Mouse (Mus musculus): ENCODE measurements at regions not wholly inside any gene's neighbourhood (a gene's known extent, or its start where the extent isn't known, plus 50 kb on each side); places are given as distances from the start of the nearest gene placed in this dataset.

DNA sequence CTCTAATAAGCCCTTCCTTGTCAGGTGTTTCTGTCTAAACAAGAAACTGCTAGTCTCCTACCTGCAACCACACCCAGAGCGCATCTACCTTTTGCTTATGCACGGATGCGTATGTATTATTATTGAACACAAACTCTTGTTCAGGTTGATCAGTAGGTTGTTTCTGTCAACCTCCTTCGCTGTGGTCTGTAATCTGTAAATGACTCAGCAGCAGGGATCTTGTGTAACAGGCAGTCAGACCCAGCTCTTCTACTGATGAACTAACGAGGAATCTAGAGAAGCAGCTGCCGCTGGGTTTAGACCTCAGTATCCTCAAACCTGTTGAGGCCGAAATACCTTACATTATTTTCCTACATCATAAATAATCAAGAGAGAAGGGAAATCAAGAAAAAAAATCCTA is 220.4 kb downstream of the Btg1 start:
- 89% methylated on average over 7 of the region's 7 CpGs for WGBS
- H3K4me3 ChIP-seq (ENCODE audit: low read depth, low read length) = no peak overlapping the region
- TF ChIP-seq POLR2A (IDR thresholded peaks at IDR 0.05; ENCODE audit: low read depth, low read length) (no peak), CTCF (IDR thresholded peaks at IDR 0.05; ENCODE audit: extremely low read depth, insufficient read length, insufficient replicate concordance, low read depth, low read length) (no peak)

DNA sequence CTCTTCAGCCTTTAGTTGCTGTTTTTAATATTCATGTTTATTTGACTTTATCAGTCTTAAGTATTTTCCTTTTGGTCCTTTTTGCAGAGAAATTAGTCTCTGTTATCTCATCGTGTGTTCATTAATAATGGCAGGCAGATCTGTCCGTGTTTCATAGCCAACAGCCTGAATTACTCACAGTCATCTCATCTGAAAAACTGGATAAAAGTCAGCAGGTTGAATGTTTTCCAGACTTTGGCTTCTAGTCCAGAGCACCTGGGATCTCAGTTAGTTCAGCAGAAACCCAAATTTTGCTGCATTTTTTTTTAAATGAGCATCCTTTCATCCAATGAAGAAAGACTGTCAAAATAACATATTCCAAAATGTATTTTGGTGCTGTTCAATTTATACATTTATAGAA is 224.3 kb downstream of the Btg1 start:
- H3K36me3 ChIP-seq (ENCODE audit: control insufficient read depth, insufficient read depth, low read length) = no peaks in the 10 kb centered on the region
- no peak overlapping the region for H3K27ac ChIP-seq (ENCODE audit: insufficient read depth, low read depth, low read length)
- H3K4me1 ChIP-seq (ENCODE audit: control insufficient read depth, insufficient read depth, insufficient read length, low read length) = no peaks in the 10 kb centered on the region
- 76% methylated on average over 2 of the region's 2 CpGs for WGBS
- TF ChIP-seq POLR2A (IDR thresholded peaks at IDR 0.05; ENCODE audit: low read depth, low read length) (no peak), CTCF (IDR thresholded peaks at IDR 0.05; ENCODE audit: extremely low read depth, insufficient read length, insufficient replicate concordance, low read depth, low read length) (no peak)
- no peak overlapping the region for H3K4me3 ChIP-seq (ENCODE audit: low read depth, low read length)
- H3K27me3 ChIP-seq (ENCODE audit: control insufficient read depth, insufficient read depth, low read length) = no peaks in the 10 kb centered on the region

More for the DNA sequence above, 220.4 kb downstream of the Btg1 start:
- H3K4me1 ChIP-seq (ENCODE audit: control insufficient read depth, insufficient read depth, insufficient read length, low read length) = no peaks in the 10 kb centered on the region
- H3K27ac ChIP-seq (ENCODE audit: insufficient read depth, low read depth, low read length) = no peak overlapping the region
- H3K27me3 ChIP-seq (ENCODE audit: control insufficient read depth, insufficient read depth, low read length) = no peaks in the 10 kb centered on the region
- no peaks in the 10 kb centered on the region for H3K36me3 ChIP-seq (ENCODE audit: control insufficient read depth, insufficient read depth, low read length)

DNA sequence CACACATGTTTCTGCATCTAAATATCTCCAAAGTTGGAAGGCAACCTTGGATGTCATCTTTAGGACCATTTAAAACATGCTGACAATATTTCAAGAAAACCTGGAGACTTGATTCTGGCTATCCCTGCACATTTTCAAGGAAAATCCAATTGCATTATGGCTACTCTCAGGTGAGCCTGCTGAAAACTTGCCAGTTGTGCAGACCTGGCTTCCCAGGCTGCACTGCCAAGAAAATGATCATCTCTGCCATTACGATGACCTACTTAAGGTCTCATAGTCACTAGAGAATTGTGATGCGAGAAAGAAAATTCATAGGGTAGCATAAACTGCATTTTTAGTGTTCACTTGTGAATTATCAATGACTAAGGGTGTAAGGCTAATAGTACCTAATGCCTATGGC is 225.2 kb downstream of the Btg1 start:
- TF ChIP-seq CTCF (IDR thresholded peaks at IDR 0.05; ENCODE audit: extremely low read depth, insufficient read length, insufficient replicate concordance, low read depth, low read length) (no peak), POLR2A (IDR thresholded peaks at IDR 0.05; ENCODE audit: low read depth, low read length) (no peak)
- no peaks in the 10 kb centered on the region for H3K27me3 ChIP-seq (ENCODE audit: control insufficient read depth, insufficient read depth, low read length)
- no peak overlapping the region for H3K27ac ChIP-seq (ENCODE audit: insufficient read depth, low read depth, low read length)
- H3K4me3 ChIP-seq (ENCODE audit: low read depth, low read length) = no peak overlapping the region
- no peaks in the 10 kb centered on the region for H3K36me3 ChIP-seq (ENCODE audit: control insufficient read depth, insufficient read depth, low read length)
- no peaks in the 10 kb centered on the region for H3K4me1 ChIP-seq (ENCODE audit: control insufficient read depth, insufficient read depth, insufficient read length, low read length)
- 89% methylated on average over 2 of the region's 2 CpGs for WGBS

DNA sequence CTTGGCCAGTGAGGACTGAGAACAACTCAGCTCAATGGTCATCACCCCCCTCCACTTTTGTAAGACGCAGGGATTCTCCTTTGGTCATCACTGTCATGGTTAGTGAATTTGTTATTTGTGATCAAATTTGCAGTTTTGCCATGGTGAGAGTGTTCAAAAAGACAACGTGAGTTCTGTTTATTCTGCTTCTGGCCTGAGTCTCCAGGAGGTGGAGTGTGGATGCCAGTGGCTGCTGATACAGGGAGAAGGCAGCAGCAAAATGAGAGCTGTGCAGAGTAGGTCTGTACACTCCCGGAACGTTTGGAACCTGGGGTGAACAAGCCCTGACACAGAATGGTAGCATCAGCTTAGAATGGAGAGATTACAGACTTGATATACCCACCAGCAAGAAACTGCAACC is 229.1 kb downstream of the Btg1 start:
- WGBS = 78% methylated on average over 4 of the region's 4 CpGs
- H3K27ac ChIP-seq (ENCODE audit: insufficient read depth, low read depth, low read length) = no peak overlapping the region
- TF ChIP-seq POLR2A (IDR thresholded peaks at IDR 0.05; ENCODE audit: low read depth, low read length) (no peak), CTCF (IDR thresholded peaks at IDR 0.05; ENCODE audit: extremely low read depth, insufficient read length, insufficient replicate concordance, low read depth, low read length) (no peak)
- H3K4me1 ChIP-seq (ENCODE audit: control insufficient read depth, insufficient read depth, insufficient read length, low read length) = no peaks in the 10 kb centered on the region
- no peak overlapping the region for H3K4me3 ChIP-seq (ENCODE audit: low read depth, low read length)
- H3K36me3 ChIP-seq (ENCODE audit: control insufficient read depth, insufficient read depth, low read length) = no peaks in the 10 kb centered on the region
- no peaks in the 10 kb centered on the region for H3K27me3 ChIP-seq (ENCODE audit: control insufficient read depth, insufficient read depth, low read length)

DNA sequence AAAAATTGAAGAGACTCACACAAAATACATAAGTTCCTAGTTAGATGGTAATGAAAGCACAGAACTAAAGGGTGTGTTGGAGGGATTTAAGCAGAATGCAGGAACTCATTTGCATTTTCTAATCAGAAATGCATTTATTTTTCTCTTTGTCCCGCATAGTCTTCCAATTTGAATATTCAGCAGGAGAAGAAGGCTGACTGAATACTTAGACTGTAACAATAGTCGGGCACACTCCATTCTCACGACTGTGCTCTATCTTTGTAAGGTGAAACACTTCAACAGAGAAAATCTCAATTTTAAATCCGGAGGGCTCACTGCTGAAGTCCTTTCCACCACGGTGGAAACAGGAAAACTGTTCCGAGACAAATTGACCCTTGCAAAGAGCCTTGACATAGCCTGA is 230.2 kb downstream of the Btg1 start:
- 70% methylated on average over 6 of the region's 6 CpGs for WGBS
- Histone ChIP-seq H3K27me3 (ENCODE audit: control insufficient read depth, insufficient read depth, low read length) (no peaks in the 10 kb centered on the region), H3K4me3 (ENCODE audit: low read depth, low read length) (no peak overlapping the region), H3K27ac (ENCODE audit: insufficient read depth, low read depth, low read length) (no peak overlapping the region), H3K4me1 (ENCODE audit: control insufficient read depth, insufficient read depth, insufficient read length, low read length) (no peaks in the 10 kb centered on the region), H3K36me3 (ENCODE audit: control insufficient read depth, insufficient read depth, low read length) (no peaks in the 10 kb centered on the region)
- TF ChIP-seq CTCF (IDR thresholded peaks at IDR 0.05; ENCODE audit: extremely low read depth, insufficient read length, insufficient replicate concordance, low read depth, low read length) (no peak), POLR2A (IDR thresholded peaks at IDR 0.05; ENCODE audit: low read depth, low read length) (no peak)

DNA sequence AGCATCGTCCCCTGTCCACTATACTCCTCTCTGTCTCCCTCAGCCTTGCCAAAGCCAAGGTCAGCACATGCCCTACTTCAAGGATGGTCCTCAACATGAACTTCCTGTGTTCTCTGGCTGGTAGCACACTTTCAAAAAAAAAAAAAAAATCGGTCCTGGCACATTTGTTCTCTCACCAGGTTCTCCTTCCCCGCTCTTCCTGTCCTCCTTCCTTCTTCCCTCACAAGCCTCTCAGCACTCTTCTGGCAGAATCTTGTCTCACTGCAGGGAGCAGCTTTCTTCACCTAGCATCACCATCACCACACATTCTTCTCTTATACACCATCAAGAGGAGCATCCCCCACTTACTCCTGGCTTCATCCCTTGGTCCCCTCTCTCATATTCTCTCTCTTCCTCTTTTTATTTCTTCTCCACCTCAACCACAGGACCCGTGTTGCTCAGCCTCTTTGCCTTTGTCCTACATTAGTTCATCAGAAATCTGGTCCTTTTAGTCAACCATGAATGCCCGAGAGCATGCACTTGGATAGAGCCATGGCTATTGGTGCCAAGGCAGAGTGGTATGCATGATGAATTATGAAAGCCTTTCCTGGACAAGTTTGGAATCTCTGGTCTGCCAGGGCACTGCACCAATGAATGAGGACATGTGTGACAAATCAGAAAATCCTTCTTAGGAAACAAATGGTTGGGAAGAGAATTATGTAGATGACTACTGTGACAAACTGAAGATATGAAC is 230.8 kb downstream of the Btg1 start:
- Histone ChIP-seq H3K27ac (ENCODE audit: insufficient read depth, low read depth, low read length) (no peak overlapping the region), H3K4me3 (ENCODE audit: low read depth, low read length) (no peak overlapping the region), H3K4me1 (ENCODE audit: control insufficient read depth, insufficient read depth, insufficient read length, low read length) (no peaks in the 10 kb centered on the region), H3K27me3 (ENCODE audit: control insufficient read depth, insufficient read depth, low read length) (no peaks in the 10 kb centered on the region), H3K36me3 (ENCODE audit: control insufficient read depth, insufficient read depth, low read length) (no peaks in the 10 kb centered on the region)
- WGBS = 72% methylated on average over 5 of the region's 5 CpGs
- TF ChIP-seq CTCF (IDR thresholded peaks at IDR 0.05; ENCODE audit: extremely low read depth, insufficient read length, insufficient replicate concordance, low read depth, low read length) = no peak
- TF ChIP-seq POLR2A (IDR thresholded peaks at IDR 0.05; ENCODE audit: low read depth, low read length) = no peak

DNA sequence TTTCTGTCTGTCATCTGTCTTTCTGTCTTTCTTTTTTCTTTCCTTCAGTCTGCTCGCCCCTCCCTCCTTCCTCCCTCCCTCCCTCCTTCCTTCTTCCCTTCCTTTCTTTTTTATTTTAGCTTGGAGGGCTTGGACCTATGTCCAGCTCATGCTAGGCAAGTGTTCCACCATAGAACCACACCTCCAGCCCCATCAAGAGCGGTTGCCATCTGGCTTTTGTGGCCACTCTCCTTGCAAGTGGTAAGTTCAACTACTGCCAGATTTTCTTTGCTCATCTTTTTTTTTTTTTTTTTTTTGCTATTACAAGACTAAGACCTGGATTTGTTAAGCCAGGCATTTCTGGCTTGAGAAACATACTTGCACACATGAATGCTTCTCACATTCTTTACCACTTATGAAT is 231.7 kb downstream of the Btg1 start:
- no peaks in the 10 kb centered on the region for H3K36me3 ChIP-seq (ENCODE audit: control insufficient read depth, insufficient read depth, low read length)
- H3K4me3 ChIP-seq (ENCODE audit: low read depth, low read length) = no peak overlapping the region
- TF ChIP-seq POLR2A (IDR thresholded peaks at IDR 0.05; ENCODE audit: low read depth, low read length) = no peak
- no peak overlapping the region for H3K27ac ChIP-seq (ENCODE audit: insufficient read depth, low read depth, low read length)
- H3K27me3 ChIP-seq (ENCODE audit: control insufficient read depth, insufficient read depth, low read length) = no peaks in the 10 kb centered on the region
- H3K4me1 ChIP-seq (ENCODE audit: control insufficient read depth, insufficient read depth, insufficient read length, low read length) = no peaks in the 10 kb centered on the region
- 98% methylated on average over 2 of the region's 2 CpGs for WGBS
